Mouse (Mus musculus) bone marrow macrophage, adult 2 months (primary cell): ENCODE results near the gene Gm7247.

Experiments
- CTCF ChIP-seq: IDR thresholded peaks from 2 replicates; pipeline ENCODE4 v1.5.1; 2012; ENCODE audit warnings: low read depth, mild to moderate bottlenecking, low read length, moderate library complexity
- POLR2A ChIP-seq: IDR thresholded peaks from 2 replicates; pipeline ENCODE4 v1.6.1; 2012; ENCODE audit warnings: mild to moderate bottlenecking, low read depth, low read length, borderline replicate concordance

- TF ChIP-seq POLR2A = no peak
- TF ChIP-seq CTCF = no peak
Observed at GRCm38 (mm10) chr14:51382805-51383204, 21.2 kb downstream of the Gm7247 start.
